Mouse (Mus musculus) gastrocnemius, adult 18-20 months (tissue): ENCODE results near the gene Morc3. TPM values are rescaled to one million over a fixed set of nuclear protein-coding genes. Genes with fewer than 3 reads are reported as not detected.

Experiments used
- DNase-seq: peaks from one replicate; pipeline ENCODE4 v3.0.0; 2021; ENCODE audit warnings: low spot score
- long read RNA-seq, 2 experiments: library from polyadenylated mRNA; stranded (forward); transcript quantifications; one replicate each; pipeline ENCODE4 v2.0.0; 2021
- total RNA-seq, 2 experiments: library from RNA; stranded (reverse); gene quantifications; 2 replicates each; pipeline ENCODE4 v1.2.3; 2021

Gene Morc3
- total RNA-seq, result 1 to 10 TPM; 9.3 to 9.7 TPM
- long read RNA-seq, experiment 1, full-length matches to known transcripts, result 12 of 12 reads
- long read RNA-seq, experiment 1, partial matches to known transcripts, result 0 of 12 reads
- long read RNA-seq, experiment 1, other reads (novel, unspliced or antisense), result 0 of 12 reads
- long read RNA-seq, experiment 2, full-length matches to known transcripts, result 5 of 5 reads
- long read RNA-seq, experiment 2, partial matches to known transcripts, result 0 of 5 reads
- long read RNA-seq, experiment 2, other reads (novel, unspliced or antisense), result 0 of 5 reads

DNA sequence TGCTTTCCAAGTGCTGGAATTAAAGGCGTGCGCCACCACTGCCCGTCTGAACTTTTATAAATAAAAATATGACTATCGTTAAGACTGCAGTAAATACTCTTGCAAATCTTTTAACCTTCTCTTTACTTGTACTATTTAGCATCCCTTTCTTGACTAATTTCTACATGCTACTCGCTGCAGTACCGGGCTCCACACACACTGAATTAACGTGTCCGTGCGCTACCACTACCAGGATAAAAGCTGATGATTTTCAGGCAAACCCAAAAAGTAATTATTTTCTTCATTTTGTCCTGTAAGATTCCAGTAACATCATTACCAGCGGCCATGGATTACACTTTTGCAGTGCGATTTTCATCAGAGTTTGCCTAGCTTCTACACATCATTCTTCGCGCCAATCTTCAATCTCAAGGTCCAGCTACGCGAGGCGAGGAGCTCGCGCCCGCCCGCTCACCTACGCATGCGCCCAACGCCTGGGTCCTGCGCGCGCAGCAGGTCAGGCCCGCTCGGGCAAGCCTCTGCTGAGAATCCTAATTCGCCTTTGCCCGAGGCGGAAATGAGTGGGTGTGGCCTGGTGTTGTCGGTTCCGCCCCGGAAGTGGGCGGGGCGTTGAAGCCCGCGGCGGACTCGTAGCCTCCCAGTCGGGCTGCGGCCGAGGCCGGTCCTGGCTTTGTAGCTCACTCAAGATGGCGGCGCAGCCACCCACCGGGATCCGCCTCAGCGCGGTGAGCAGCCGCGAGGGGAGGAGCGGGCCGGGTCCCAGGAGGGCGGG lies at the start of gene Morc3:
Morc3 (plus strand) TSS at position 495 of the 769 bp plus-strand sequence.
- DNase-seq, result peak; percentile 100

DNA sequence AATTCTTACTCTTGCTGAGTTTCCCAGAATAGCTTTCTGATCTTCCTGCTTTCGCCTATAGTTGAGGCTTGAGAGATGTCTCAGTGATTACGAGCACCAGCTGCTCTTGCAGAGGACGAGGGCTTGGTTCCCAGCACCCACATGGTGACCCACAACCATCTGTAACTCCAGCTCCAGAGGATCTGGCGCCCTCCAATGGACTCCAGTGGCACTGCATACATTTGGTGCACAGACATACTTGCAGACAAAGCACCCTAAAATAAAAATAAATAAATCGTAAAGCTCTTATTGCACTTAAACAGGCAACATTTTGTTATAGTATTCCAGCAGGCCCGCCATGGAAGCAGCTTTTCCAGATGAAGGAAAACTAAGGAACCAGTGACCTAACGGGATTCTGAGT lies 47.7 kb upstream of the Morc3 start:
- no peak for DNase-seq

DNA sequence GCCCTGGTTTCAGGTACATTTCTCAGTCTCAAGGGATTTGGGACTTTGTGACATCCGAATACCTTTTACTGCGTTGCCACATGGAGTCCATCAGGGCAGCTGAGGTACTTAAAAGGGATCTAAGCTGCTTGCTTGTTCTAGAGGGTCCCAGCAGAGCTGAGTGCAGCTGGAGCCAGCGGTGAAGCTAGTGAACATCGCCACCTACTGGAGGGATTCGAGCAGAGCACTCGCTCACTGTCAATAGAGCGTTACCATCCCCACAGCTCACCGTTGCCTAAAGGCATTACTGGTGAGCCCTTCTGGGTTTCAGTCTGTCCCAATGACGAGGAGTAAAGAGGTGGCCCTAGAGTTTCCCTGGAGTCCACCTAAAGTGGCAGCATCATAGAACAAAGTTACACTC lies 46.1 kb upstream of the Morc3 start:
- DNase-seq, result peak; percentile 46

DNA sequence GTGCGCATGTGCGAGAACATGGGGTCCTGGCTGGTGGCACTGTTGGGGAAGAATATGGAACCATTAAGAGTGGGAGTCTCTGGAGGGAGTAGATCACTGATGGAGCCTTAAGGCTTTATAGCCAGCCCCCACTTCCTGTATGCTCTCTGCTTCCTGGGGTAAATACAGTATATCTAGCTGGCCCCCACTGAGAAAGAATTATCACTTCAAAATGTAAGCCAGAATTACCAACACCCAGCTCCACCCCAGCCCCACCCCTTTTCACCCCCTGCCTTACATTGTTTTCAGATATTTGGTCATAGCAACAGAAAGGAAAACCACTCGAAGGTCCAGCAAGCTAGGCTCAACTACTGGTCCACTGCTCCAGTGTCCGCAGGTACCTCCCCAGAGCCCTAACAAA lies 43.5 kb upstream of the Morc3 start:
- DNase-seq, result no peak

DNA sequence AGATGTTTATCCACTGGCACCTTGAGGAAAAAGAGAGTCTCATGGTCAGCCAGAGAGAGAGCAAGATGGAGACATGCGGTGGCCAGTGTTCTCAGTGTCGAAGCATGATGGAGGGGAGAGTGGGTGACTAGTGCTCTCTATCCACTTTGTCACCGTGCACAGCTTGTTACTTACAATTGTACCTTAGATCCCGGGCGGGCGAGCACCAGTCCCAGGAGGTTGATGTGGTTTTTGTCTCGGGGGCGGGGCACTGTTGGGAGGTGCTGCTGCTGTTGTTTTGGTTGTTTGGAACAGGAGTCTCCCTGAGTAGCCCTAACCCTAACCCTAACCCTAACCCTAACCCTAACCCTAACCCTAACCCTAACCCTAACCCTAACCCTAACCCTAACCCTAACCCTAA lies 43.0 kb upstream of the Morc3 start:
- DNase-seq, result no peak

DNA sequence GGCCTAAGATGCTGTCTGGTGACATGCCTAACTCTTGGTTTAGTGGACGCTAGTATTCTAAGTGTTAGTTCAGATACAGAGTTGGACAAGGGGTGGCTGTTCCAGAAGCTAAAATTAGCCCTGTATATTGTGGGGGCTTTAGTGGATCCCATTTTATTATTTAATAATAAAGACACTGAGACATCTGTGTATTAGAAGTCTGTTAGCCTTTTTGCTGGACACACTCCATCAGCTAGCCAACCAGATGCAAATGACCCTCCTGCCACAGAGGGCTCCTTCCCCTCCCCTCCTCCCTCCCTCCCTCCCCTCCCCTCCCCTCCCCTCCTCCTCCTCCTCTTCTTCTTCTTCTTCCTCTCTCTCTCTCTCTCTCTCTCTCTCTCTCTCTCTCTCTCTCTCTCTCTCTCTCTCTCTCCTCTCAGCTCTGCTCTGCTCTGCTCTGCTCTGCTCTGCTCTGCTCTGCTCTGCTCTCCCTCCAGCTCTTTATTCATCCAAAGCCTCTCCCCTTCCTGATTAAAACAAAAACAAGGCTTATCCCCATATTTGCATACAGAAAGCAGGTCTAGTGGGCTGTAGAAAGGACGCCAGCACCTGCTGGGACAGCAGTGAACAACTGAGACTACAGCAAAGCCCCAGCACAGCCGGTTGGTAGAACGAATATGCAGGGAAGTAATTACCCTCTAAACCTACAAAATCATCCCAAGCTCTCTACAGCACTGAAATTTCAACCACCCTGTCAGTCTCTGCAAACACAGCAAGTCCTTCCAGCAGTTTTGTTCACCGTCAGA lies 41.8 kb upstream of the Morc3 start:
- no peak for DNase-seq

DNA sequence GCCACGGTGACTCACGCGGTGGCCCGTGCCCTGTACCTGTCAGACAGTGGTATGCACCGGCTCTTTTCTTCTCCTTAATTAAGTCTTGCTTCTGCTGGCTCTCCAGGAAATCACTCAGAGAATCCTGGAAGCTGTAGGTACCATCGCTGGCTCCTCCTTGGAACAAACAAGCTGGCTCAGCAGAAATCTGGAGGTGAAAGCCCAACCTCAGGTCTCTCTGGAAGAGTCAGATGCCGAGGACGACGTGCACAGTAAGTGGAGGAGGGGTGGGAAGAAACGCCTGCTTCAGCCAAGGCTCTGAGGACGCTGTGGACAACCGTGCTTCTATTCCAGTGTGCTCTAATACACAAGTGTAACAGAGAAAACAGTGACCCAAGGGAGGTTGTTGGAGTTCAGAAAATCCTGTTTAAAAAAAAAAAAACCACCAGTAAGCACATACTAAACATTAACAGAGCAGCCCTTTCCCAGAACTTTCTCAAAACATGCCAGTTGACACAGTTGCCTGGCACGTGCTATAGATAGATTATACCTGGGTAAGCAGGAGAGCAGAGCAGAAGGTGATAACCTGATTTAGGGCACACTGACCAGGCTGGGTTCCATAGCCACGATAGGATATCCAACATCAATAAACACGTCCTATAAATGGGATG lies 38.8 kb upstream of the Morc3 start:
- DNase-seq, result no peak

DNA sequence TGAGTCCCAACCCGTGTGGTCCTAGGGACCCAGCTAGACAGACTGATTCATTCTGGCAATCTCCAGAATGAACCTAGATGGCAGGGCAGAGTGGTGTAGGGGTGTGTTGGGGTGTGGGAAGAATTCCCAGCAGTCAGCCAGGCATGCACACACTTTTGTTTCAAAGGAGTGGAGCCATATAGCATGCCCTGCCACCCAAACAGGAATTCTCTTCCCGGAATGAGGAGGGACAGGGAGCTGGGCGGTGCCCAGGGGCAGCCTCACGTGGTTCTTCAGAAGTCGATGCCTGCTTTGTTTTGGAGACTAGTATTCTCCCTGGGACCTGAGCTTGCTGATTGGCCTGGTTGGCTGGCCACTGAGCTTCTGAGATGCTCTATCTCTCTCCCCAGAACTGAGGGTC lies 37.1 kb upstream of the Morc3 start:
- DNase-seq, result no peak

DNA sequence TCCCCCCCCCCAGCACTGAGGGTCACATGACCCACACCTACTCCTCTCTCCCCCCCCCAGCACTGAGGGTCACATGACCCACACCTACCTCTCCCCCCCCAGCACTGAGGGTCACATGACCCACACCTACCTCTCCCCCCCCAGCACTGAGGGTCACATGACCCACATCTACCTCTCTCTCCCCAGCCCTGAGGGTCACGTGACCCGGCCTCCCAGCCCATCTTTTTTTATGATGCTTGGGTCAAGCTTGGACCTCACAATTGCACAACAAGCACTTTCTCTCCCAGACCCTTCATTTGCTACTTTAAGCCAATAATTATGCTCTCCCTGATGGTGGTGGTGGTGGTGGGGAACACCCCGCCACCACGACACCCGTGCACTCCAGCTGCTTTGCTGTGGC lies 36.5 kb upstream of the Morc3 start:
- DNase-seq, result no peak

DNA sequence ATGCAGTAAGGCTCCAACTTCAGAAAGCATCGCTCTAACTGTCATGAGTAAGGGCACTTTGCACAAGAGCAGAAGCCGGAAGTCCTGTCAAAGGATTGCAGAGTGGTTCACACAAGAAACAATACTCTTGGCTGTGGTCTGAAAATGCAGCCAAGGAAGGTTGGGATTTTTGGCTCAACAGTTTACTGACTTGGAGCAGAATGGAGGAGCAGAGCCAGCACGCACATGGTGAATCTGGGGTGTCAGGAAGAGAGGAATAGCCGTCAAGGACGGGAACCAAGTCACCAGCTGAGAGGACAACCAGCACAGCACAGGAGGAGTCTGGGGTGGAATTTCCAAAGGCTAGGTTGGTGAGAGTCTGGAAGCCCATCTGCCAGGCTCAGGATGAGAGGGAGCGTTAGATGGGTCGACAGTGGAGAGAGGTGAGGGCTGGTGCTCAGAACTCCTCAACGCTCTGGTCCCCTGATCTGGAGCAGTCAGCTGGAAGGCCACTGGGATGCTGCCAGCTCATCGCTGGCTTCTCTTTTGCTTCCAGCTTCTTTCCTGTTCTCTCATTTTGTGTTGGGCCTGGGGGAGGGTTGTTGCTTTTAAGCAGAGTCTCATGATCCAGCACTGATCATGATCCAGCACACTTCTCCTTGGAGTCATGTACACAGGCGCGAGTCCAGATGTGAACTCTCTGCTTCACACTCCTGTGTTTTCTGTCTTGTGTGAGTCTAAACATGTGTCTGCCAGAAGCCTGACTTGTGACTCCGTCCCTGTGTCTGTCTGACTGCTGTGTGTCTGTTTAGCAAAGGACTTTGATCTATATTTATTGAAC lies 34.7 kb upstream of the Morc3 start:
- DNase-seq, result no peak

DNA sequence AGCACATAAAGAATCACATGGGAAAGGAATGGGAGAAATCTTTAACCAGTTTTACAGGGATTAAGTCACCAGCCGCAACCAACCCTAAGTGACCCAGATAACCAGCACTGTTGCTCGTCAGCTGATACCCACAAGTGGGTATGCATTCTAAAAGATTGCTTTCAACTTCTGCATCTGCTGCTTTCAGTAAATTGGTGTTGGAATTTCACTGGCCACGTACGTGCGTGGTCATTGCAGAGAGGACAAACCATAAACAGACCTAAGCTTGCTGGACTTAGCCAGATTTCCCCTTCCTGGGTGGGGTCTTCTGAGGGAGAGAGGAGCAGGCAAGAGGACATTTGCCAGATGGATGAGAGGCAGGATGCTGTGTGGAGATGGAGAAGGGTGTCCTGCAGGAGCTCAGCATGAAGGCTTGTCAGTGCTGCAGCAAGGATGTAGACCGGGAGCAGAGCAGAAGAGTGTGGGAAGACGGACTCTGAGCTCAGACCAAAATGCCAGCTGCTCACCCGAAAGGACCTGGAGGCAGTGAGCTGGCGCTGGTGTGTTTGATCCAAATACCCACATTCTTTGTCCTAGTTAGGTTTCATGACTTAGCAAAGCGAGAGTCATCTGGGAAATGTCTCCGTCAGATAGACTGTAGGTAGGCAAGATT lies 34.0 kb upstream of the Morc3 start:
- no peak for DNase-seq

DNA sequence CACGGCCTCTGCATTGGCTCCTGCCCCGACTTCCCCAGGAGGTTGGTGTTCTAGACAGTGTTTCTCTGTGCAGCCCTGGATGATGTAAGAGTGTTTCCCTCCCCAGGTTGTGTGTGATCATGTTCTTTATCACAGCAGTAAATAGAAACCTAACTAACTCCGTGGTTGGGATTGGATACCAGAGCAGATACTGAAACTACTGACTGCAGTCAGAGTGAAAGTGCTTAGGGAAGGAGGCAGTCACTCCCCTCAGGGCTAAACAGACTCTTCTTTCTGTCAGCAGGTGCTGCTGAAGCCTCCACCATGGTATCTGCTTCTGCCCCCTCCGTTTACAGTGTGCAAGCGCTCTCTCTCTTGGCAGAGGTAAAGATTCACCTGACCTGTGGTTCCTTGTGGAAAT lies 33.3 kb upstream of the Morc3 start:
- no peak for DNase-seq

DNA sequence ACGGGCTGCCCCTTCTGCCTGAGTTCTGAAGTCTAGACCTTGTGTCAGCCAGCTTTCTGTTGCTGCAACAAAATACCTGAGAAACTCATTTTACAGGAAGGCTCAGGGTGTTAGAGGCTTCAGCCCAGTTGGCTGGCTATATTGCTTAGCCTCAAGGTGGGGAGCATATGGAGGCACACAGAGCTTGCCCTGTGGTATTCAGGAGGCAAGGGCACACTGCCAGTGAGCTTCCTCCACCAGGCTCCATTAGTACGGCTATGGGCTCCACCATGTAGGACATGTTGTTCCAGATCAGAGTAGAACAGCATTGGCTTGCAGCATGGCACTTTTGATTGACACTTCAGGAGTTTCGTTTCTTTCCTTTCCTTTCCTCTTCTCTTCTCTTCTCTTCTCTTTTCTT lies 32.9 kb upstream of the Morc3 start:
- no peak for DNase-seq

DNA sequence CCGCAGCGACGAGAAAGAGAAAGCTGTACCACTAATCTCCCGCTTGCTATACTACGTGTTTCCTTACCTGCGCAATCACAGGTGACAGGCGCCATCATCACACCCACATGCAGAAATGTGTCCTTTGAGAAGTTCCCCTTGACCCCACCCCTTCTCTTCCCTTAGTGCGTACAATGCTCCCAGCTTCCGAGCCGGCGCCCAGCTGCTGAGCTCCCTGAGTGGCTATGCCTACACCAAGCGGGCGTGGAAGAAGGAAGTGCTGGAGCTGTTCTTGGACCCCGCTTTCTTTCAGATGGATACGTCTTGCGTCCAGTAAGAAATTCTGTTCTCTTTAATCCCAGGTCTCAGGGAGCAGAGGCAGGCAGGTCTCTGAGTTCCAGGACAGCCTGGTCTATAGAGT lies 32.0 kb upstream of the Morc3 start:
- no peak for DNase-seq

DNA sequence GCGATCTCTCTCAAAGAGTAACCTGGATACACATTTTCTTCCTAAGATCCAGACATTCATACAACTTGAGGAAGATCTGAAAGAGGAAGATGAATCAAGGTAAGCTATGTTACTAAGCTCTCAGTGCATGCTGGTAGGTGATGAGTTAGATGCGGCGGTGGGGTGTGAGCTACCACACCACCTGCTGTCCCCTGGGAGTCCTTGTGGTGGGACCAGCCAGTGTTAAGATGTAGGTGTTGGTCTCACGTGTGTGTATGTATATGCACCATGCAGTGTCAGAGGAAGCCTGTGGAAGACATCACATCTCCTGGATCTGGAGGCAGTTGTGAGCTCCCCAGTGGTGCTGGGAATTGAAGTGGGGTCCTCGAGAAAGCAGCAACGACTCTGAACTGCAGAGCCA lies 24.8 kb upstream of the Morc3 start:
- no peak for DNase-seq

DNA sequence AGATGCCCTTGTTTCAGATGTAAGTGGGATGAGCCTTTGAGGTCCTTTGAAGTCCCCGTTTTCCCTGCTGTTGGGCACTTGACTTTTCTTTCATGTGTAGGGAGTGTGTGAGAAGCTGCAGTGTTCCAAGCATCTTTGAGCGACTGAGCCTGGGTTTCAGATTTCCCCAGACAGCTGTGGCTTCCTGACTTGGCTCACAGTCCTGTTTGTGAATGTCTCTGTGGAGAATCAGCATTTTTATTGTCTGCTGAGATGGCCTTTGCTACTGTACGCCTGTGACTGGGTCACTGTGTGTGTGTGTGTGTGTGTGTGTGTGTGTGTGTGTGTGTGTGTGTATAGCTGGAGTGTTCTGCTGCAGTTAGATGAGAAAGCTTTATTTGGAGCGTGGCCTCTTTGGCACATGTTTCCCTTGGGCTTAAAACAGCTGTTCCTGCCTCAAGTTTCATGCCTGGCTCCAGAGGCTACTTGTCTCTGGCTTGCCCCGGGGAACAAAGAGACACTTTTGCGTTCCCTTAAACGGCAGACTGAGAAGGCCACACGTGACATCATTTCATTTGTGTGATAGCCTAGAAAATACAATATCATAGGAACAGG lies 23.9 kb upstream of the Morc3 start:
- DNase-seq, result peak; percentile 77

DNA sequence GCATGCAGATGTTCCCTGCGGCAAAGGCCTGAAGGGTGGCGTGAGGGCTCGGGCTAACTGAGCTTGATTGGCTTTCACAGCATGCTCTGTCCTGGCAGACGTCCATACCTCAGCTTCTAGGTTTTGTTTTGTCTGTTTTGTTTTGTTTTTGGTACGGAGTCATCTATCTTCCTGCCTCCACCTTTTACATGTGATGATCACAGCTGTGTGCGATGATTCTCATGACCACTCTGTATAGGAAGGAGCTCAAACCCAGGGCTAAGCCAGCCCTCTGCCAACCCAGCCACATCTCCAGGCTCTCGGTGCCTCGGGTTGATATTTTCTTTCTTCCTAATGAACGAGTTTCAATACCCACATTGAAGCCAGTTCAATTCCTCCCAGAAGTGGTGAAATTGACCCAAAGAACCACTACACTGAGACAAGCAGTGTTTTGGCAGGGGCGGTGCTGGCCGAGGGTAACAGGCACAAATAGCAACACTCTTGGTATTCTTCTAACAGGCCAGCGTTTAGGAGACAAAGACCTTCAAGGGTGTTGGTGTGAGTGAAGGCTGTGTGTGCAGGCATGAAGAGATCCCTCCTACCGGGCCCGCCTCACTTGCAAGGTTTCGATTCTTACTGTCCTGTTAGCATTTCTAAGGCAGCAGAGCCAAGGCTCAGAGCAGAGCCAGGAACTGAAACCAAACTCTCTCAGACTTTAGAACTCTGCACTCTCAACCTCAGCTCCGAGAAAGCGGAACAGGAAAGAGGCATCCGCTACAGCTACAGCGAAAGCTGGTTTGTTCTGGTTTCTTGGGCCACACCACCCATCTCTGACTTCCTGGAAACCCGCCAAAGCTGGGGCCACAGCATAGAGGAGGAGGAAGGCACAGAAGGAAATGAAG lies 15.8 kb upstream of the Morc3 start:
- DNase-seq, result peak; percentile 75

DNA sequence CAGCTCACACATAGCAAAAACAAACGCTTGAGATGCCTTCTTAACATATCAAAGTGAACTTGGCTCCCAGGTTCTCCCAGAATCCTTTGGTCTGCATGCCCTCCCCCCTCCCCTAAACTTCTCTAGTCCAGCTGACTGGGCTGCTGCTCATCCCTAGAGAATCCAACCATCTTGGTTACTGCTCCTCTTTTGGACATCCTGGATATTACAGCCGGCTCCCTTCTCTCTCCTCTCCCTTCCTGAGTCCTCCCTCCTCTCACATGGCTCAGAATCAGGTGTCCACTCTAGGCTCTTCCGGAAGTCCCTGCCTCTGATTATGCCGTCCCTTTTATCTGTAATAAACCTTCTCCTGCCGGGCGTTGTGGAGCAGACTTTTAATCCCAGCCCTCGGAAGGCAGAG lies 15.1 kb upstream of the Morc3 start:
- DNase-seq, result no peak

DNA sequence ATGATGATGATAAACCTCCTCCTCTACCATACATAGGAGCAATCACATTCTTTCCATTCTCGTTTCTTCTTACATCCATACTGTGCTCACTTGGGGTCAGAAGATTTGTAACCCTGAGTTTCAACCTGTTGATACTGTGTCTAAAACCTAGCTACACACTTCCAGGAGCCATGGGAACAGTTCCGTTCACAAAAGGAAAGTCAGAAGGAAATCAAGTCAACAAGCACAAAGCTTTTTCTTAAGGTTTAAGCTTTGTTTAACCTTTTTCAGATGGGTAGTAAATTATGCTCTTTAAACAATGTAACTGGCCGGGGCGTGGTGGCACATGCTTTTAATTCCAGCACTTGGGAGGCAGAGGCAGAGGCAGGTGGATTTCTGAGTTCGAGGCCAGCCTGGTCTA lies 14.6 kb upstream of the Morc3 start:
- DNase-seq, result no peak
